ENCODE assay signal across 8 mouse cellular contexts in the genomic region with DNA sequence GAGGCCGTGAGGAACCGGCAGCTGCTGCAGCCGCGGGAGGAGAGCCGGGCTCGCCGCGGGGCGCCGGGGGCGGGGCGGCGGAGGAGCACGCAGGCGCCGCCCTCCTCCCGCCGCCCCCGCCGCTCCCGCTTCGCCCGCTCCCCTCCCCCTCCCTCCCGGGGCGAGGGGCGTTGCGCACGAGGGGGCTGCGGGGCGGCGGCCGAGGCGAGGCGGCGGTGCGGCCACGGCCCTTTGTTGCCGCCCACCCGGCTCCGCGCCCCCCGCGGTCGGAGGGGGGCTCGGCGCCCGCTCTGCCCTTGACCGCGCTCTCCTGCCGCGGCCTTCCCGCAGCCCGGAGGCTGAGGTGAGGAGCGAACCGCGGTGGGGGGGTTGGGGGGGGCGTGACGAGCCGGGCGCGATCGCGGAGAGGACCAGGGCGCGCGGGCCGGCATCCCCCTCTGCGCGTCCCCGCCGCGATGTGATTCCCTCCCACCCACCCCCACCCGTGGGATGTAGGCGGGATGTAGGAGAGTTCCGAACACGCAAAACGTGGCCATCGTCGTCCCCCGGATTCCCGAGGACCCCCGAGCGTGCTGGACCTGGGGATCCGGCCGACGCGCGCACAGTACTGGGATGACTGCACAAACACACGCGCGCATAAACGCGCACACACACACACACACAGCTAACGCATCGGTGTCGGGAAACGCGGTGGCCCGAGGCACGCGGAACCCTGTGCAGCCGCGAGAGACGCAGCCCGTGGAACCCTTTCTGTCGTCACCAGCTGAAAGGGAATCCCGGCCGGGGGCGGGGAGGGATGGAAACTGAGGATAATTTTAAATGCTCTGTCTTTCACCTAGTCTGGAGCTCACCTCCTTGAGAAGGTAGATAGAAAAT. TPM values are rescaled to one million over a fixed set of nuclear protein-coding genes. Genes with fewer than 3 reads are reported as not detected.
DNase-seq lines count a peak whose midpoint lies in the region; ATAC-seq and TF ChIP-seq lines count a peak whose summit lies in the region.

TSS of gene Enah (minus strand) at position 65 of the 876 bp plus-strand sequence.

- H3K4me2 ChIP-seq in hindbrain, postnatal 0 days (ENCODE audit: low read depth, low read length): peak within 1 kb of the TSS; percentile 72

- peaks cover 7% of the 10 kb centered on the region for H3K4me1 ChIP-seq in hindbrain, postnatal 0 days (ENCODE audit: insufficient read depth, low read length)

- WGBS in hindbrain, postnatal 0 days: 0% methylated on average over 46 of the region's 109 CpGs

- H3K4me3 ChIP-seq in hindbrain, postnatal 0 days (ENCODE audit: low read length): peak within 1 kb of the TSS; percentile 98

- no peaks in the 10 kb centered on the region for H3K9me3 ChIP-seq in hindbrain, postnatal 0 days (ENCODE audit: low read length)

- H3K9ac ChIP-seq in hindbrain, postnatal 0 days (replicated peaks; ENCODE audit: low read length): peak within 1 kb of the TSS; percentile 97

- no peak for TF ChIP-seq CTCF in hindbrain, postnatal 0 days (IDR thresholded peaks at IDR 0.05; ENCODE audit: low read depth)

- ATAC-seq in common myeloid progenitor, adult 5-6 weeks (replicated peaks; ENCODE audit: low read depth, poor library complexity, severe bottlenecking): peak; percentile 43
- peak; percentile 88 for ATAC-seq in hindbrain, postnatal 0 days
- peak; percentile 69 for ATAC-seq in megakaryocyte, adult 5-6 weeks (ENCODE audit: poor library complexity, severe bottlenecking)

- peak within 1 kb of the TSS; percentile 97 for H3K27ac ChIP-seq in hindbrain, postnatal 0 days

- no peaks in the 10 kb centered on the region for H3K27me3 ChIP-seq in hindbrain, postnatal 0 days (ENCODE audit: insufficient read depth, low read length)

- DNase-seq in adrenal gland, adult 18-20 months (ENCODE audit: low spot score in 2 of 2): peak; percentile 68 to 71
- DNase-seq in gastrocnemius, postnatal 10 days: peak; percentile 78
- peak; percentile 93 for DNase-seq in hindbrain, postnatal 0 days (ENCODE audit: low spot score)
- peak; percentile 45 to 68 for DNase-seq in left cerebral cortex, adult 9 months (ENCODE audit: low spot score in 2 of 2)
- peak; percentile 77 for DNase-seq in right cerebral cortex, postnatal 14 days
- DNase-seq in B cell, adult 2 months: no peak

- no peaks in the 10 kb centered on the region for H3K36me3 ChIP-seq in hindbrain, postnatal 0 days (ENCODE audit: insufficient read depth, low read length)

RNA-seq across cellular contexts. Expression of gene Enah, which starts in this region (rescaled TPM):
- total RNA-seq in adrenal gland, adult 18-20 months (2021): 10 to 100 TPM; 66.5 to 68.8 TPM
- 0.09 and 0.15 TPM in 2 replicates for total RNA-seq in common myeloid progenitor, adult 5-6 weeks (2017)
- 100 to 1,000 TPM in 1 of 2 experiments, 10 to 100 TPM in 1; 98.5 to 134 TPM for total RNA-seq in gastrocnemius, postnatal 10 days (2021)
- 65.6 and 73.2 TPM in 2 replicates for total RNA-seq in hindbrain, postnatal 0 days (2014; rRNA removed)
- 20.7 and 23.3 TPM in 2 replicates for polyA plus RNA-seq in hindbrain, postnatal 0 days (2015; fragmentation: Nextera tagmentation; extraction: Ambion mirVana)
- 0.68 and 1.9 TPM in 2 replicates for total RNA-seq in megakaryocyte, adult 5-6 weeks (2015)
- 0.57 and 1.3 TPM in 2 replicates for total RNA-seq in megakaryocyte, adult 5-6 weeks (2017)

Comparison
In these comparisons a context has a peak if more than half of its experiments do, and no peak if none do; other contexts are left out.
1. RNA of gene Enah (total RNA-seq): 98.5 to 134 TPM in gastrocnemius, postnatal 10 days, 65.6 to 73.2 TPM in hindbrain, postnatal 0 days and 66.5 to 68.8 TPM in adrenal gland, adult 18-20 months; 0.57 to 1.9 TPM in megakaryocyte, adult 5-6 weeks and 0.09 to 0.15 TPM in common myeloid progenitor, adult 5-6 weeks; every median in the first group is over 10 times any median in the second.
2. Peak in ATAC-seq in common myeloid progenitor, adult 5-6 weeks; RNA of the gene not detected or under 1 TPM.
3. DNase-seq: peak in adrenal gland, adult 18-20 months (2 of 2), gastrocnemius, postnatal 10 days (single experiment), hindbrain, postnatal 0 days (single experiment), left cerebral cortex, adult 9 months (2 of 2) and right cerebral cortex, postnatal 14 days (single experiment); none in B cell, adult 2 months (0 of 2).
4. Peak in every context shown above with its lines, with median percentiles within 50 percentile points of each other: ATAC-seq.